Mouse (Mus musculus) liver, embryonic 13.5 days (tissue): ENCODE data around the gene Mfap5. TPM values are rescaled to one million over a fixed set of nuclear protein-coding genes. Genes with fewer than 3 reads are reported as not detected.
"Not testable (repeated sequence)": the region's sequence is repeated elsewhere in the genome, so short reads cannot be mapped to it uniquely, and the experiment has no call there.

Experiments
- ATAC-seq: fragments of 200-750 bp; cut with Nextera tagmentation; 2 replicates; pipeline ENCODE4 v1.8.0; 2017; ENCODE audit warnings: low read depth, mild to moderate bottlenecking, moderate number of reproducible peaks, moderate library complexity
- DNase-seq: peaks from one replicate; pipeline ENCODE4 v3.0.0; 2022
- H3K27ac ChIP-seq: fragments of 300-500 bp; sonication (generic); 2 replicates; pipeline ENCODE4 v1.5.1; 2015; ENCODE audit warnings: moderate library complexity, mild to moderate bottlenecking, inconsistent platforms
- H3K27me3 ChIP-seq: fragments of 300-500 bp; sonication (generic); 2 replicates; pipeline ENCODE4 v1.6.1; 2015; ENCODE audit warnings: mild to moderate bottlenecking, inconsistent platforms
- H3K36me3 ChIP-seq: fragments of 300-500 bp; sonication (generic); 2 replicates; pipeline ENCODE4 v1.6.1; 2015; ENCODE audit warnings: mild to moderate bottlenecking, inconsistent platforms
- H3K4me1 ChIP-seq: fragments of 300-500 bp; sonication (generic); replicated peaks from 2 replicates; pipeline ENCODE4 v1.6.1; 2015; ENCODE audit warnings: inconsistent platforms
- H3K4me2 ChIP-seq: fragments of 300-500 bp; sonication (generic); 2 replicates; pipeline ENCODE4 v1.6.1; 2015; ENCODE audit warnings: inconsistent platforms, mild to moderate bottlenecking, moderate library complexity
- H3K4me3 ChIP-seq: fragments of 300-500 bp; sonication (generic); replicated peaks from 2 replicates; pipeline ENCODE4 v1.5.1; 2015; ENCODE audit warnings: mild to moderate bottlenecking, inconsistent platforms
- H3K9ac ChIP-seq: fragments of 300-500 bp; sonication (generic); 2 replicates; pipeline ENCODE4 v1.6.1; 2015; ENCODE audit warnings: mild to moderate bottlenecking, inconsistent platforms
- H3K9me3 ChIP-seq: fragments of 300-500 bp; sonication (generic); replicated peaks from 2 replicates; pipeline ENCODE4 v1.6.1; 2016; ENCODE audit warnings: inconsistent platforms
- WGBS: fragments of 180-500 bp; shearing (Covaris S2); methylation state at CpG from one replicate; pipeline ENCODE4 v1.1.7; 2015; ENCODE audit not compliant: insufficient replicate concordance; 5-methylcytosine and 5-hydroxymethylcytosine counted together
- polyA plus RNA-seq: library from polyadenylated mRNA; unstranded; fragments of >200 nt; fragmentation: Nextera tagmentation; extraction: Ambion mirVana; gene quantifications from 2 replicates; pipeline ENCODE4 v1.2.1, GENCODE M21; 2015

Mfap5 gene
- polyA plus RNA-seq, 1 experiment from 2014 or later = 0.58 TPM

- Histone ChIP-seq H3K27ac (no peak overlapping the region), H3K36me3 (no peaks in the 10 kb centered on the region), H3K4me1 (no peaks in the 10 kb centered on the region; the same call in 1 of the 2 replicates), H3K9ac (no peak overlapping the region), H3K9me3 (no peaks in the 10 kb centered on the region), H3K4me3 (no peak overlapping the region), H3K4me2 (no peak overlapping the region), H3K27me3 (no peaks in the 10 kb centered on the region)
- WGBS = 62% methylated on average over 5 of the region's 5 CpGs
- ATAC-seq = no peak
- no peak for DNase-seq
These were observed 63.5 kb downstream of the Mfap5 start for GRCm38 (mm10) chr6:122569113-122569512.

- Histone ChIP-seq H3K4me3 (no peak overlapping the region), H3K36me3 (no peaks in the 10 kb centered on the region), H3K9me3 (no peaks in the 10 kb centered on the region), H3K4me1 (no peaks in the 10 kb centered on the region; the same call in 1 of the 2 replicates), H3K27ac (no peak overlapping the region), H3K9ac (no peak overlapping the region), H3K4me2 (no peak overlapping the region), H3K27me3 (no peaks in the 10 kb centered on the region)
- no peak for ATAC-seq
- DNase-seq = no peak
- WGBS = 50% methylated on average over 1 of the region's 1 CpGs
These were observed 64.1 kb downstream of the Mfap5 start for GRCm38 (mm10) chr6:122569762-122570161.

GRCm38 (mm10) chr6:122570695-122571616 is 65.3 kb downstream of the Mfap5 start:
- Histone ChIP-seq H3K4me1 (no peaks in the 10 kb centered on the region; the same call in 1 of the 2 replicates), H3K9me3 (no peaks in the 10 kb centered on the region), H3K27me3 (no peaks in the 10 kb centered on the region), H3K27ac (no peak overlapping the region), H3K36me3 (no peaks in the 10 kb centered on the region), H3K4me2 (no peak overlapping the region), H3K4me3 (no peak overlapping the region), H3K9ac (no peak overlapping the region)
- ATAC-seq = peak; percentile 57
- no peak for DNase-seq
- 26% methylated on average over 8 of the region's 8 CpGs for WGBS

GRCm38 (mm10) chr6:122571617-122571959 is 65.9 kb downstream of the Mfap5 start:
- H3K9me3 ChIP-seq = no peaks in the 10 kb centered on the region
- 19% methylated on average over 3 of the region's 3 CpGs for WGBS
- H3K4me2 ChIP-seq = no peak overlapping the region
- no peaks in the 10 kb centered on the region; the same call in 1 of the 2 replicates for H3K4me1 ChIP-seq
- no peaks in the 10 kb centered on the region for H3K27me3 ChIP-seq
- H3K4me3 ChIP-seq = no peak overlapping the region
- ATAC-seq (no peak), DNase-seq (no peak)
- H3K27ac ChIP-seq = no peak overlapping the region
- H3K36me3 ChIP-seq = no peaks in the 10 kb centered on the region
- H3K9ac ChIP-seq = no peak overlapping the region

GRCm38 (mm10) chr6:122575037-122575436 is 69.4 kb downstream of the Mfap5 start:
- H3K4me3 ChIP-seq, H3K4me2 ChIP-seq, DNase-seq, H3K4me1 ChIP-seq, H3K36me3 ChIP-seq, H3K27me3 ChIP-seq, ATAC-seq, H3K9me3 ChIP-seq, H3K27ac ChIP-seq, H3K9ac ChIP-seq: not testable (repeated sequence)
- 48% methylated on average over 1 of the region's 1 CpGs for WGBS

GRCm38 (mm10) chr6:122577030-122577429 is 71.4 kb downstream of the Mfap5 start:
- 73% methylated on average over 3 of the region's 3 CpGs for WGBS
- H3K4me1 ChIP-seq = no peaks in the 10 kb centered on the region; the same call in 1 of the 2 replicates
- no peak overlapping the region for H3K9ac ChIP-seq
- no peaks in the 10 kb centered on the region for H3K27me3 ChIP-seq
- no peak overlapping the region for H3K4me2 ChIP-seq
- no peak overlapping the region for H3K27ac ChIP-seq
- no peak overlapping the region for H3K4me3 ChIP-seq
- ATAC-seq (no peak), DNase-seq (no peak)
- no peaks in the 10 kb centered on the region for H3K9me3 ChIP-seq
- H3K36me3 ChIP-seq = no peaks in the 10 kb centered on the region

Other genes starting within 250 kb of the Mfap5 start
- gene Klrg1, start 223.0 kb upstream of the Mfap5 start, polyA plus RNA-seq = not detected in 2 replicates
- gene M6pr, start 197.1 kb upstream of the Mfap5 start, polyA plus RNA-seq = 105 and 116 TPM in 2 replicates
- 2.1 and 2.2 TPM in 2 replicates for gene Phc1, start 165.3 kb upstream of the Mfap5 start, polyA plus RNA-seq
- gene Rimklb, start 7.1 kb upstream of the Mfap5 start, polyA plus RNA-seq = 1.3 TPM in 2 replicates
- gene Aicda, start 48.0 kb downstream of the Mfap5 start, polyA plus RNA-seq = not detected in 2 replicates
- 2.8 and 3.8 TPM in 2 replicates for gene Apobec1, start 96.6 kb downstream of the Mfap5 start, polyA plus RNA-seq
- 5.4 and 5.6 TPM in 2 replicates for gene Gdf3, start 104.2 kb downstream of the Mfap5 start, polyA plus RNA-seq
- not detected in 2 replicates for gene Dppa3, start 120.6 kb downstream of the Mfap5 start, polyA plus RNA-seq
- gene Nanog, start 201.6 kb downstream of the Mfap5 start, polyA plus RNA-seq = not detected in 2 replicates